Mouse (Mus musculus) CH12F3 (cell line): Measurements from ENCODE around the gene Ptcra.

ENCODE experiments used
- in situ Hi-C: fragments of 300-500 bp; cut with MboI; formaldehyde crosslinking; loops from 2 replicates; pipeline ENCODE4 v1.14.3; 2020; ENCODE audit warnings: low sequenced_read_pairs

The Ptcra gene

GRCm38 (mm10) chr17:46725731-46726645, 37.5 kb downstream of the Ptcra start:
- in situ Hi-C loops = no loop called here

GRCm38 (mm10) chr17:46725273-46725672, 38.2 kb downstream of the Ptcra start:
- in situ Hi-C loops = no loop called here

- in situ Hi-C loops = no loop called here
Observed at GRCm38 (mm10) chr17:46724477-46725084, 38.9 kb downstream of the Ptcra start.

GRCm38 (mm10) chr17:46721077-46721476, 42.4 kb downstream of the Ptcra start:
- in situ Hi-C loops = no loop called here

- in situ Hi-C loops = no loop called here
Observed at GRCm38 (mm10) chr17:46714756-46715481, 48.6 kb downstream of the Ptcra start.

GRCm38 (mm10) chr17:46713849-46714248, 49.7 kb downstream of the Ptcra start:
- in situ Hi-C loops = no loop called here

- in situ Hi-C loops = no loop called here
Observed at GRCm38 (mm10) chr17:46712442-46712841, 51.1 kb downstream of the Ptcra start.

GRCm38 (mm10) chr17:46711612-46712271, 51.8 kb downstream of the Ptcra start:
- in situ Hi-C loops = no loop called here

GRCm38 (mm10) chr17:46710959-46711597, 52.4 kb downstream of the Ptcra start, which contains the start of gene Pex6:
Gene Pex6, plus strand, starts transcription at chr17:46711463.
- in situ Hi-C loops = no loop called here

- in situ Hi-C loops = no loop called here
Observed at GRCm38 (mm10) chr17:46706375-46707089, 57.0 kb downstream of the Ptcra start.
